Mouse (Mus musculus) 416B (cell line): ENCODE results near the gene Thbs4.

Experiments
- DNase-seq: peaks from one replicate; pipeline ENCODE4 v3.0.0; 2011; ENCODE audit warnings: low read depth

Thbs4 gene

DNA sequence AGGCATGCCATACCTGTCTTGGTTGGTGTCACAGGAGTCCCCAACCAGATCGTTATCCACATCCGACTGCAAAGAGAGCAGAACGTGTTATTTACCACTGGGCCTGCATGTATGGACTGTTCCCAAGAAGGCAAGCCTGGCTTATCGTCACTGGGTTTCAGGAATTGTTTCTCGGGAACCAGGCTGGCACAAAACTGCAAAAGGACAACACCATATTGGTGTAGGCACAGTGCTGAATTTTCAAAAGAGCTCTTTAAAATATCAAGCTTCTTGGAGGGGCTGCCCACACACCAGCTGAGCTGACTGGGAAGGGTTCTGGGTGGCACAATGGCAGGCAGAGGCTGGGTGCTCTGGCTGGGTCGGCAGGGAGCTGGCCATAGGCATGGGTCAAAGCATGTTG, 34.1 kb downstream of the Thbs4 start:
- DNase-seq: no peak

DNA sequence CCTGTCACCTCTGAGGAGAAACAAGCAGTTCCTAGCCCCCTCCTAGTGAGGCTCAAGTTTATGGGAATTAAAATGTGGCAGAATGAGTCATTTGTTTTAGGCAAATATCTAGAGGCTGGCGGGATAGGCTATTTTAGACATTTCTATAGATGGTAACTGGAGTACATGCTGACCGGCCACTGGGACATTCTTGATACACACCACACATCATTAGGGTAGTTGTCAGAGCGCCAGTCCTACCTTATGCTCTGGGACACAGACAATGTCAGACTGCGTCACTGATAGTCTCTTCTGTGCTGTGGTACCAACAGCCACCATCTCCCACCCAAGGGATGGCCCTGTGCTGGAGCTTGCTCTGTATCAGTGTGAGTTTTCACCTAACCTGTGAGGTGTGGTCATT, 35.5 kb downstream of the Thbs4 start:
- no peak for DNase-seq

DNA sequence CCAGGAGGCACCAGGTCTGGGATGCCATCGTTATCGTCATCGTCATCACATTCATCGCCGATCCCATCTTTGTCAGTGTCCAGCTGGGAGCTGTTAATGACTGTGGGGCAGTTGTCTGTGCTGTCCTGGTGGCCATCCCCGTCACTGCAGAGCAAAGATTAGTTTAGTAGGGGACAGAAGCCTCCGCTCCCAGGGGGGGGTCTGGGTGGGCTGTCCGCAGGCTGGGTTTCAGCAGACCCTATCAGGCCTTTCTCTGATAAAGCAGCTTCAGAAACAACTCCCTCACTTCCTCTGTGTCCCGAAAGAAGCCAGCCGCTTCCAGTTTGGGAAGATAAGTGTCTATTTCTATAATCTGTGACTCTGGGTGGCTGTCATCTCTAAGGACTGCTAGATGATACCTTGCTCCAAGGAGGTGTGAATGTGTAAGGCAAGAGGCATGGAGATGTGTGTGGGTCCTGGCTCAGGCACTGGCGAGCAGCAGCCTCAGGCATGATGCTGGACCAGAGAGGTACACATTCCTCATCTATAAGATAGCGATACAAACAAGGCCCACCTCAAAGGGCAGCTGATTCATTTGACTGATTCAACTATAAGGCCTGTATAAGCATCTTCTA, 36.5 kb downstream of the Thbs4 start:
- DNase-seq: no peak

DNA sequence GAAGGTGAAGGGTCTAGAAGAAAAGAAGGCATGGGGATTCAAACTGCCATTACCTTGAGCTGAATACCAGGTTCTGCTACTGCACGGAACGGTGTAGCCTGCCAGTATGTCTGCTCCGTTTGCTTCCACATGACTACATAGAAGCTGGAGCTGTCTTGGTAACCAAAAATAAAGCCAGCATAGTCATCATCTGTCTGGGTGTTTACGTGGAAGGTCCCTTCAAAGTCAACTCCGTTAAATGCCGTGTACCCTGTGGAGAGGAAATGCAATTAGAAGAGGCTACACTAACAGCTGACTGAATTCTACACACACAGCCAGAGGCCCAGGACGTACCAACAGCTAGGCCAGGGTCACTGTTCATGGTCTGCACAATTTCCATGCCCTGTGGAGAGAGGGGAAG, 39.6 kb downstream of the Thbs4 start:
- DNase-seq: no peak

DNA sequence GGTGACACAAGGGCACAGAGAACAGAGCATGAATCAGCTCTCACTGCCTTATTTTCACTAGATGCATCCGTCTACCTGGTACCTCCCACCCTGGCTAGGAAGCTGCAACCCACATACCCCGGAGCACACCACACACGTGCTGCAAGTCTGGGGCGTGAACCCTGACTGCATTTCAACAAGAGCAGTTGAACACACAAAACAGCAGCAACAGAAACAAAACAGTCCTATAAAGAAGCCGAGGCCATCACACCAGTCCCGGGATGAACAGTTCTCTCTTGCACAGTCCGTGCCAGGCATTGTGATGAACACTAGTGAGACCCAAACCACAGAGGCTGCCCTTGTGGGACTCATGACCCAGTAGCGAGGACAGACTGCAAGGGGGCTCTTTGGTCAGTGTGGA, 40.9 kb downstream of the Thbs4 start:
- no peak for DNase-seq

DNA sequence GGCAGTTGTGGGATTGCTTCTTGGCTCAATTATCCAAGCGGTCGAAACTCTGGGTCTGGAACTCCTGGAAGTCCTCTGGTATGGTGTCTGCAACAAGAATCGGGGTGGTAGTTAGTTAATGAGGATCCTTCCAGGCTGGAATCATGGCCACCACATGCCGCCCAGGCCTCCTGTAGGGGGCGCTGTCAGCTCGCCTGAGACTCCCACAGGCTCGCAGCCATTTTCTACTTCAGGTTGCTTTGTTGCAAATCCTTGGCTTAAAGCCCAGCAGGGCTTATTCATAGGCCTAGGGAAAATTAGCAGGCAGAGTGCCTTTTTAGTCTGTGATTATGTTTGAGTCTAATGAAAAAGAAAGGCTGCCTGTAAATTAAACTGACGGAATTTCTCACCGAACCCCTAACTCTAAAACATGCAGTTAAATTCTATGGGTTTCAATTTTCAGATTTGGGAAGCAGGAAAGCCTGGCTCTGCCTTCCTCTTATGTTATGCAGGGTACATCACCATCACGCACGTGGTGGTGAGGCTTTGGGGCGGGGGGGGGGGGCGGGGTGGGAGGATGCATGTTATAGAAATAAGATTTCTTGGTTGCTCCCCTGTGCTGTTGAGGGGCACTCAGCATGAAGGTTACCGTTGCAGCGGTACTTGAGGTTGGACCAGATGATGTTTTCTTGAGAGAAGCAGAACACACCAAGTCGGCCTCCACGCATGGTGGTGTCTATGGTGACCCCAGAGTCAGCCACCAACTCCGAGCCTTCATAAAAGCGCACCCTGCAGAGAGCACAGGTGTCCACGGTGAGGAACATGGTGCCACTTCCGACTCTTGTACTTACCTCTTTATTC, 42.7 kb downstream of the Thbs4 start:
- peak; percentile 69 for DNase-seq

DNA sequence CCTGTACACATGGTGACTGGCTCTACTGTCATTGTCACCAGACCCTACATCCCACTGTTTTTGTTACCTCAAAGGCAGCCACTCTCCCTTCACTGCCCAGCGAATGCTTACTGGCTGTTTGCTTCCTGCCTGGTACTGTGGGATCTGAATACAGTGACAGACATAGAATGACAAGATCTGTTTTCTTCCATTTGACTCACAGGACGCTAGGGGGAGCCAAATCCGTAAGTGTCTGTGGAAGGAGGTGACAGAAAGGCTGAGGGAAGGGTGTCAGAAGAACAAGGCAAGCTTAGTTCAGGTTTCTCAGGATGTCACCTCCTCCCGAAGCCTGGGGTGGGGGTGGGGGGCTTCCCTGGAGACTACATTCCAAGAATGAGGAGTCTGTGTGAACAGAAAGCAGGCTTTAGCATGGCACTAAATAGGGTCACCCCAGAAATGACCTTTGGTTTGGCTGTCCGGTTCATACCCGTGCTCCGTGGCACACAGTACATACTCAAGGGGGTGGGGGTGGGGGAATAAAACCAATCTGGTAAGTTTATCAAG, 43.6 kb downstream of the Thbs4 start:
- DNase-seq: peak; percentile 71

DNA sequence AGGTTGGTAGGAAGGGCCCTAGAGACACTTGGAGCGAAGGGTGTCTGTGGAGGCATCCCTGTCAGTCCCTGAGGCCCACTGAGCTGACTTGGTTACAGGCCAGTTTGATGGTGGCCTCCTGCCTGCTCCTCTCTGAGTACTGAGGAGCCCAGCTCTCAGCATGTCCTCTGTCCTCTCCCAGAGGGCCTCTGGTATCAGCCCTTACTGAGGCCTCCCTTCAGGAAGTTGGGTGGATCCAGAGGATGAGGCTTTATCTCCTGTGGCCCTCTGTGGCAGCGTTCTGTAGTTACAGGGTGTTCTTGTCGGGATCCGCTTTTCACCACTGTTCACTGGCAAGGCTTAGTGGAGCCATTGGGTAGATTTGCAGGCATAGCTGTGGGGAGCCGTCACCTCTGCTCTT, 51.3 kb downstream of the Thbs4 start:
- DNase-seq: no peak

DNA sequence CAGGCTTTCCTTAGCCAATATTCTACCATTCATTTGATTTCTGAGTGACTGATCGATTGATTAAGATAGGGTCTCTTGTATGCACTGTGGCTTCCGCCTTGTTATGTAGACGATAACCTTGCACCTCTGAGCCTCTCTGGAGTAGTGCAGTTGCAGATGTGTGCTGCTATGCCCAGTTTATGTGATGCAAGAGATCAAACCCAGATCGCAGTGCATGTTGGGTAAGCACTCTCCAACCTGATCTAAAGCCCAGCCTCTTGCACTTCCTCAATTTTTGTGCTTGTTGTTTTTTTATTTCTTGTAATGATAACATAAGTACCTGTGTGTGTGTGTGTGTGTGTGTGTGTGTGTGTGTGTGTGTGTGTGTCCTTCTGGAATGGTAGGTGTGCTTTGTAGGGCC, 51.7 kb downstream of the Thbs4 start:
- peak; percentile 43 for DNase-seq

DNA sequence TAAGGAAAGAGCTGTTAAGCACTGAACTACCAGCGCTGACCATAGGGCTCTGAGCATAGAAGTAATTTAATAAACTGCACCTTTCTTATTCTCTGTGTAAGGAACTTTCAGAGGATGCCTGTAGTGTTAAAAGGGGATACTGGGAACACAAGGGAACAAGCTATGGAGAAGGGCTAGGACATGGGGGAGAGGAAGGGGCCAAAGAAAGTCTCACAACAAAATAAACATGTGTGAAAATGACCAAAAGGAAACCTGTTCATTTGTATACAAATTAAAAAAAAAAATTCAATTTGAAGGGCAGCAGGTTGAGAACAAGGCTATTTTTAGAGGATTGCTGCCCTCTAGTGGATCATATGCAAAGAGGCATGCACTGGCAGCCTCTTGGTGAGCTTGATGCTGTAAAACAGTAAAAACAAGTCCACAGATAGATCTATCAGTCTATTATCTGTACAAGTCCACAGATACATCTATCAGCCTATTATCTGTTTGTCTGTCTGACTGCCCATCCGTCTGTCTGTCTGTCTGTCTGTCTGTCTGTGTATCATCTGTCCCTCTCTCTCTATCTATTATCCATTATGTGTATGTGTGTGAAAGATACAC, 53.8 kb downstream of the Thbs4 start:
- peak; percentile 62 for DNase-seq

DNA sequence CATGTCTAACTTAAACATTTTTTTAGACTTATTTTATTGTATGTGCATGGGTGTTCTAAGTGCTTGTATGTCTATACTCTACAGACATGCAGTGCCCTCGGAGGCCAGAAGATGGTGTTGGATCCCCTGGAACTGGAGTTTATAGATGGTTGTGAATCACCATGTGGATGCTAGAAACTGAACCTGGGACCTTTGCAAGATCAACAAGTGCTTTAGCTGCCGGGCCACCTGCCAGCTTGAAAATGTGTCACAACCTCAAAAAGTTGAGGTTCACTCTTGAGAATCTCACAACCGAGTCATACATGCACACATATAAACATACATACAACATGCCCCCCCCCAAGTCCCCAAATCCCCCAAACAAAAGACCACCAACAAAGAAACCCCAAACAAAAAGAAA, 54.8 kb downstream of the Thbs4 start:
- DNase-seq: no peak

DNA sequence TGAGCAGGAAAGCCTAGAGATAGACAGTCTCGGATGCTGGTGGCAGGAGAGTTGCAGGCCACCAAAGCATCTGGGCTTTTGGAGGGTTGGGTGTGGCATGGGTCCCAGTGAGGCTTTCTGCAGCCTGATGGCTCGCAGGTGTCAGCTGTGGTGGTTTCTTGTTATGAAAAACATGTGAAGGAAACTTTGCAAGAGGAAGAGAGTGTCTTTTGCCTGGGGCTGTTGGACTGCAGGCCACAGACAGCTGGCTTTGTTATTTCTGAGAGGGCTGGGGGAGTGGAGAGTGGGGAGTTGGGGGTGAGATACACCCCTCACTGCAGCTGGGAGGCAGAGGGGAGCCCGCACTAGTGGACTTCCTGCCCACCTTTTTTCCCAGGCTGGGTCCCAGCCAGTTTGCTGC, 55.8 kb downstream of the Thbs4 start:
- DNase-seq: no peak

DNA sequence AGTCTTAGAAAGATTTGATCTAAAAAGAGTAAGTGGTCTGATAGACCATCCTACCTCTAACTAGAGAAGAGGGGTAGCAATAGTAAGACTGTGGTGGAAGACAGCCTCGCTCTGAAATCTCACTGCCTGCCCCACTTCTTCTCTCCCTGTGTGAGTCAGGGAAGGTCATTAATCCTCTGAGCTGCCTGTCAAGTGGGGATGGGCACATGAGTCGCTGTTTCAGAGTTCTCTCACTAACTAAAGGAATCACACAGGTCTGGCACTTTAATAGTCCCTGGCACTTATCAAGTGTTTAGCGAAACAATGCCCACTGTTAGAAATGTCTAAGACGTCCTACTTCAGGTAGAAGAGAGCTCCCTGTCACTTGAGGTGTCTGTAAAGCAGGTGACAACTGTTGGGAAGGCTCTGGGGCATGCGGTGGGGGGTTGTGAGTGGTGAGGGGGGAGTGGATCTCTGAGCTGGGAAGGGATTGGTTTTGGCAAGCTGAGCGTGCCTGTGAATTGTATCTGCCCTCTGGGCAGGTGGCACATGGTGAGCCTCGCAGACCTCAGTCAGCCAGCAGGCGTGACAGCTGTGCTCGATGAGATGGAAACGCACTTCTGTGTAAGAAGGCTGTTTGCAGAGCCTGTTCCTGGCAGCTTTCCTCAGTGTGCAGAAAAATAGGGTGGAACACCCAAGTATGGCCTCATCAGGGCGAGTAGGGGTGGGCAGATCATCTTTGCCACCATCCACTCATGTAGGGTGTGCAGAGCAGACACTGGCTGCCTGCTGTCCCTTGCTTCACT, 57.9 kb downstream of the Thbs4 start:
- no peak for DNase-seq

DNA sequence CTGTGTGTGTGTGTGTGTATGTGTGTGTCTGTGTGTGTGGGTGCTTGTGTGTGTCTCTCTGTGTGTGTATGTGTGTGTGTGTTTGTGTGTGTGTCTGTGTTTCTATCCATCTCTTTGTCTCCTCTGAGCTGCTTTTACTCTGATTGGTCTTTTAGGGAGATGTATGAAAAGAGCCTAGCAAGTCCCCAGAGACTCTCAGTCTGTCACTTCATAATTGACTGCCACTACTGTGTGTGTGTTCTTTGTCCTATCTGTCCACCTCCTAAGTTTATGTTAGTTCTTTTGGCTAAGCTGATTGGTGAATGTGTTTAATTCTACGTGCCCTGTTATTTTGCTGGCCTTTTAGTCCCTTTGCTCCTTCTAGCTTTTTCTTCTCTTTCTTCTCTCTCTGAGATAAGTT, 58.9 kb downstream of the Thbs4 start:
- DNase-seq: no peak

DNA sequence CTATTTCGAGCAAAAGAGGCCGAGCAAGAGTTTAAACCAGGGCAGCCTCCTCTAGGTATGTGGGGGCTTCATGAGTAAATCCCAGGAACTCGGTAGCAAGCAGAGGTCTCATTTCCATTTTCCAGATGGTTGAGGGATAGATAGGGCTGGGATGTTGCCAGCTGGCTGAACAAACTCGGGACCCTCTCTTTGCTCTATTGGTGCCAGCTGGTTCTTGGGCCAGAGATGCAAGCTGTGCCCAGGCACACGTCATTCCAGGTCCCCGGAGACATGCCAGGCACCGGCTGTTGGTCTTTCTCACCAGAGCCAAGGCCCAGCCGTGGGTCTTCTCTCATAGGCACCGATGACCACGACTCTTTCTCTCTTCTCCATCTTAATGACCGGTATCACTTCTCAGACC, 60.9 kb downstream of the Thbs4 start:
- DNase-seq: no peak

DNA sequence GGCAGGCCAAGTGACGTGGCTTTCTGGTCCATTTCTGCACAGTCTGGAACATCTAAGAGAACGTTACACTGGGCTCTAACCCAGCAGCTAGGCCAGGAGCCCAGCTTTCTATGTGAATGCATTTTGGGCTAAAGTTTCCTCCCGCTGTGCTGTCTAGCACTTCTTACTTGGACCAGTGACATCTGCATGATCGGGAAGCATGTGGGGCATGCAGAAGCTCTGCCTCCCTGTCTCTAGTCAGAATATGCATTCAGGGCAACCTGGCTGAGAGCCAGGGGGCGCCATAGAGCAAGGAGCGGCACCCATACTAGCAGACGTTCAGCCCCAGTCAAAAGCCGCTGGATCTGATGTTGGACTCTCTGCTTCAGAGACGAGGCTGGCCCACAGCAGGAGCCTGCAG, 61.4 kb downstream of the Thbs4 start:
- DNase-seq: peak; percentile 18

DNA sequence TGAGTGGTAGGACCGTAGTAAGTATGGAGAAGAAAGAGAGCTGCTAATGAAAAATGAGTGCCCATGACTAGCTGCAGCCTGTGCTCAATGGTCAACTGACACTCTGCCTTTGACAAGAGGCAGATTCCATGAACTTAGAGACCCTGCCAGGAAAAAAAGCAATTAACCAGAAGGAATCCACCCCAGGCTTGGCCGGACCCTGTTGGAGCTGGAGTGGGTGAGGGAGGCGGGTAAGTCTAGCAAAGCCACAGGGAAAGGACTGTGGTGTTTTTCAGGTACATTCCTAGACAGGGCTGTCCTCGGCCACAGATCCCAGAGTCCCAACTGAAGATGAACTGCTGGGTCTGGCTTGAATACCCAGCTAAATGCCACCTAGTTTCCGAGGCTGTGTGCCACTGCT, 61.8 kb downstream of the Thbs4 start:
- no peak for DNase-seq

DNA sequence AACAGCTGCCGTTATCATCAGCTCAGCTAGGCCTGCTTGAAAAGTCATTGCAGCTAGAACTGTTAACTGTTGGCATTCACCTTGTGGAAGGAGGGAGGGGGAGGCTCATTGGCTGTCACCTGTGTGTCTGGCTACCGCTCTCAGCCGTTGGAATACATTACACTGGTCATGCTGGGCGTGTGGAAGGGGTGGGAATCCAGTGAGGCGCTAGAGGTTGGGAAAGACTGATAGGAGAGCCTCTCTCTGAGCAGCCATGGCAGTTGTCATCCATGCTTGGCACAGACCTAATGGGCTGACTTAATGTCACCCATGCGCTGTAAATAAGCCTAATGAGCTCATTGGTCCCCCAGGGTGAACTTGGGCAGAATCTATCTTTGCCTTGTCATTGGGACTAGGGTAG, 62.8 kb downstream of the Thbs4 start:
- DNase-seq: no peak

DNA sequence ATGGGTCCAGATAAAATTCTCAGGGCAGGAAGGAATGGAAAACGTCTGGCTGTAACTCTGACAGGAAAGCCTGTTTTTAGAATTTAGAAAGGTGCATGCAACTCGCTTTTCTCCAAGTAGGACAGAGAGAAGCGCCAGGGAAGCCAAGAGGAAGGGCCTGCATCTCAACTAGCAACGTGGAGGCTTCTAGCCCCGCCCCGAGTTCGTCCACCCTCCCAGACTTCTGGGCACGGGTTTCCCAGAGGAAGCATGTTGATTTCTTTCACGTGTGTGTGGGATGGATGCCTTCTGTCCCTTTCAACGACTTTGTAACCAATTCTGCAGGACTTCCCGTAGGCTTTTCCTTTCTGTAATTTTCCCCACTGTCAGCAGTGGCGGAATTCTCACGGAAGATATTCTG, 64.8 kb downstream of the Thbs4 start:
- no peak for DNase-seq

DNA sequence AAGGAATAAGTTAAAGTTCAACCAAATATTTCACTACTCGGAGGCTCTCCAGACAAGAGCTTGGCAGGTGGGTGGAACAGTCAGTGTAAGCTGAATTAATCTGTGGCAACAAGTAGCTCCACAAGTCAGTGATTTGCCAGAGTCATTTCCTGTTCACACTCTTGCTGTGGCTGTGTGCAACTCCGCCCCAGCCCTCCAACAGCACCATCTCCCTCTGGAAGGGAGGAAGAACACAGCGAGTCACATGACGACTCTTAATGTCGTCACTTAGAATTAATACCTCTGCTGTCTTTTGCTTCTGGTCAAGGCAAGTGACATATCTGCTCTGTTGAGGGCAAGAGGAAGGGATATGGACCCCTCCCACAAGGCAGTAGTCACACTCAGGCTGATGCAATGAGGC, 72.2 kb downstream of the Thbs4 start:
- DNase-seq: peak; percentile 13

DNA sequence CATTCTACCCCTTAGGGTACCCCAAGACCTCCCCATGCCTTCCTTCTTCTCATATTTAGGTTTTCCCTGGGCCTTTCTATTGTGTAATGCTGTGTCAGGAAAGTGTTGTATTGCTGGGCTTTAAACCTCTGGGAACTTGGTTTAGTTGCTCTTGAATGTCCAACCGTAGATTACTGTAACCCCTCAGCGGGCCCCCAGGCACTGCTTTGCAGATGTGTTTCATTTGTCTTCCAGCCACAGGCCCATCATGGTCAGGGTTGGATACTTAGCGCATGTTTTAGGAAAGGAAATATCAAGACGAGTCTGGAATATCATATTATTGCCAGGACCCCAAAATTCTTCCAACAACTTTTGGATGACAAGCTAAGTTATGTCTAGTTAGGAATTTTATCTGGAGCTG, 73.6 kb downstream of the Thbs4 start:
- no peak for DNase-seq

DNA sequence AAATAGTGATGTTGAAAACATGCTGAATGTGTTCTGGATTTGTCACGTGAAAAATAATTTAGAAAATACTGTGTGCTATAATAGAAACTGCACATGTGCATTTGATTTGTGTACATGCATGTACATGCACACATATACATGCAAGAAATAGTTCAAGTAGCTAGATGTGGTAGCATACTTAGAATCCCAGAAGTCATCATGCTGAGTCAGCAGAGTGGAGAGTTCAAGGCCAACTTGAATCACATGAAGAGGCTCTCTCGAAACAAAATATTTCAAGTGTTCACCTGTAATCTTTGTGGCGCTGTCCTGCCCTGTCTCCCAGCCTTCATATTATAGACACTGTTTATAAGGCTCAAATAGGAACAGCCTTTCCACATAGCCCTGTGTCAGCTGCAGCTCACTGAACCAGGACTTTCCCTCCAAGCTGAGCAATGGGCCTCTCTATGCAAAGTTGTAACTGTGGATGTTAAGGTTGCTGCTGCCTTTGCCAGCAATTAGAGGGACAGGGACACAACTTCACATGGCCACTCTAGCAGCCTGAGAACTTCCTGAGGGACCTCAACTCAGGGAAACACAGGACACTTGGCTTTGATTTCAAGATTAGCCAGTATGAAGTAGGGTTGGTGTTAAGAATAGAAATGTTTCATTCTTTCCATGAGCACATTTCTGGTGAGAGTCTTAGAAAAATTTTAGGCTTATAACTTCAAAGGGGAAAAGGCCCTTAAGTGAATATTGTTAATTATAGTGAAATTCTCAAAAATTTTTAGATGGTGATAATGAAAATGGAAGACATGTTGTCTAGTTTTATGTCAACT, 76.6 kb downstream of the Thbs4 start:
- no peak for DNase-seq
